Mouse (Mus musculus) liver, embryonic 14.5 days (tissue): Measurements from ENCODE around the gene Rasgrf1. TPM values are rescaled to one million over a fixed set of nuclear protein-coding genes. Genes with fewer than 3 reads are reported as not detected.

ENCODE experiments used
- ATAC-seq: fragments of 200-750 bp; cut with Nextera tagmentation; 2 replicates; pipeline ENCODE4 v1.8.0; 2017; ENCODE audit warnings: moderate number of reproducible peaks, mild to moderate bottlenecking, moderate library complexity; ENCODE audit not compliant: insufficient read depth
- DNase-seq, 3 experiments: peaks; one replicate each; pipeline ENCODE4 v3.0.0-alpha.2; 2012 to 2013; ENCODE audit warnings: low read depth in 3 of 3, low spot score in 3 of 3
- H3K27ac ChIP-seq: fragments of 300-500 bp; sonication (generic); 2 replicates; pipeline ENCODE4 v1.5.1; 2014; ENCODE audit warnings: moderate library complexity, mild to moderate bottlenecking, control low read depth, inconsistent platforms
- H3K27me3 ChIP-seq: fragments of 300-500 bp; sonication (generic); 2 replicates; pipeline ENCODE4 v1.6.1; 2014; ENCODE audit warnings: mild to moderate bottlenecking, low read length, moderate library complexity; ENCODE audit not compliant: control insufficient read depth, insufficient read depth
- H3K36me3 ChIP-seq: fragments of 300-500 bp; sonication (generic); replicated peaks from 2 replicates; pipeline ENCODE4 v1.6.1; 2014; ENCODE audit warnings: low read depth; ENCODE audit not compliant: control insufficient read depth, insufficient read depth
- H3K4me1 ChIP-seq, 2 experiments: fragments of 200-500 bp in 1 of 2; fragments of 300-500 bp in 1 of 2; sonication (generic) in 1 of 2; replicated peaks; 2 replicates each; pipeline ENCODE4 v1.6.1; 2012 to 2014; ENCODE audit warnings: antibody characterized with exemption in 1 of 2, inconsistent platforms in 1 of 2, low read length in 1 of 2; ENCODE audit not compliant: control insufficient read depth in 2 of 2, insufficient read depth in 2 of 2
- H3K4me2 ChIP-seq: fragments of 300-500 bp; sonication (generic); 2 replicates; pipeline ENCODE4 v1.6.1; 2014; ENCODE audit warnings: low read depth, mild to moderate bottlenecking, control low read depth, moderate library complexity
- H3K4me3 ChIP-seq, 2 experiments: fragments of 200-500 bp in 1 of 2; fragments of 300-500 bp in 1 of 2; sonication (generic) in 1 of 2; 2 replicates each; pipeline ENCODE4 v1.5.1; 2012 to 2014; ENCODE audit warnings: low read depth in 2 of 2, low read length in 2 of 2, mild to moderate bottlenecking in 2 of 2, control low read depth in 1 of 2, inconsistent platforms in 1 of 2, moderate library complexity in 1 of 2; ENCODE audit not compliant: insufficient read depth in 1 of 2
- H3K9ac ChIP-seq: fragments of 300-500 bp; sonication (generic); replicated peaks from 2 replicates; pipeline ENCODE4 v1.6.1; 2014; ENCODE audit warnings: mild to moderate bottlenecking, control low read depth, moderate library complexity
- H3K9me3 ChIP-seq: fragments of 300-500 bp; sonication (generic); 2 replicates; pipeline ENCODE4 v1.6.1; 2016; ENCODE audit warnings: low read length, mixed read lengths; ENCODE audit not compliant: control insufficient read depth
- CTCF ChIP-seq: IDR thresholded peaks from 2 replicates; pipeline ENCODE4 v1.5.1; 2016; ENCODE audit warnings: antibody characterized with exemption, low read depth, control low read depth
- EP300 ChIP-seq: IDR thresholded peaks from 2 replicates; pipeline ENCODE4 v1.6.1; 2016; ENCODE audit warnings: antibody characterized with exemption, low read depth
- WGBS: fragments of 180-500 bp; shearing (Covaris S2); extraction: QIAGEN DNeasy Blood & Tissue Kit; methylation state at CpG from one replicate; pipeline ENCODE4 v1.1.7; 2014; ENCODE audit not compliant: insufficient replicate concordance; 5-methylcytosine and 5-hydroxymethylcytosine counted together
- polyA plus RNA-seq, 2 experiments: library from polyadenylated mRNA; depleted of rRNA in 1 of 2; stranded (reverse) in 1 of 2; unstranded in 1 of 2; fragments of >200 nt; fragmentation: Nextera tagmentation in 1 of 2; extraction: Ambion mirVana in 1 of 2; gene quantifications; 2 replicates each; pipeline versions ENCODE4 v1.2.1 to v1.2.3; 2012 to 2014

Gene Rasgrf1
- polyA plus RNA-seq, 2 experiments = 0.01 TPM; not detected in 1

DNA sequence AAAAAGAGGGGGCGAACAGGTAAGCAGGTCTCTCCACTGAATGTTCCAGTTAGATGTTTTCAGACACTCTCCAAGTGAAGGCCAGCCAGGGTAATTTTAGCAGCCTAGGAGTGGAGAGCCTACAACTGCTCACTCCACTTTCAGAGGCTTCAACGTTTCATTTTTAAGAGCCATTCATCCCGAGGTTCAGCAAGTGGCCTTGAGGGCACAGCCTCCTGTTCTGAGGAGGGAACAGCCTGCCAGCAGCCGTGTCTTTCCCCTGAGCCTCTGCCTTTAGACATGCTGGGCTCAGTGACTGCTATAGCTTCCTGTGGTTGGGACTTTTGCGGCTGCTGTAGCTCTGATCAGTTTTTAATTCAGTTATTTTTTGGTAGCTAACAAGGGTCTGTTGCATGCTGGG lies 38.9 kb downstream of the Rasgrf1 start:
- WGBS = 48% methylated on average over 5 of the region's 5 CpGs

GRCm38 (mm10) chr9:89953596-89954215 lies 44.0 kb downstream of the Rasgrf1 start:
- 70% methylated on average over 22 of the region's 22 CpGs for WGBS
- Histone ChIP-seq H3K4me2 (no peak overlapping the region), H3K9me3 (no peaks in the 10 kb centered on the region), H3K9ac (no peak overlapping the region), H3K4me3 (no peak overlapping the region), H3K27ac (no peak overlapping the region), H3K36me3 (no peaks in the 10 kb centered on the region), H3K4me1 (no peaks in the 10 kb centered on the region), H3K27me3 (no peaks in the 10 kb centered on the region)
- ATAC-seq (no peak), DNase-seq (no peak)
- TF ChIP-seq CTCF (no peak), EP300 (no peak)

More for the DNA sequence above, 38.9 kb downstream of the Rasgrf1 start:
- H3K9ac ChIP-seq = no peak overlapping the region
- DNase-seq (no peak), ATAC-seq (no peak)
- no peaks in the 10 kb centered on the region for H3K9me3 ChIP-seq
- H3K36me3 ChIP-seq = no peaks in the 10 kb centered on the region
- no peak overlapping the region for H3K4me2 ChIP-seq
- H3K4me1 ChIP-seq = no peaks in the 10 kb centered on the region
- no peak overlapping the region for H3K27ac ChIP-seq
- no peak overlapping the region for H3K4me3 ChIP-seq
- no peaks in the 10 kb centered on the region for H3K27me3 ChIP-seq
- TF ChIP-seq EP300 (no peak), CTCF (no peak)

GRCm38 (mm10) chr9:89954860-89955479 lies 45.3 kb downstream of the Rasgrf1 start:
- ATAC-seq (no peak), DNase-seq (no peak)
- no peak overlapping the region for H3K4me3 ChIP-seq
- H3K27ac ChIP-seq = no peak overlapping the region
- no peaks in the 10 kb centered on the region for H3K36me3 ChIP-seq
- H3K9ac ChIP-seq = no peak overlapping the region
- H3K4me2 ChIP-seq = no peak overlapping the region
- H3K4me1 ChIP-seq = no peaks in the 10 kb centered on the region
- no peaks in the 10 kb centered on the region for H3K27me3 ChIP-seq
- H3K9me3 ChIP-seq = no peaks in the 10 kb centered on the region
- TF ChIP-seq EP300 (no peak), CTCF (no peak)
- 33% methylated on average over 8 of the region's 8 CpGs for WGBS

GRCm38 (mm10) chr9:89958959-89959358 lies 49.3 kb downstream of the Rasgrf1 start:
- TF ChIP-seq CTCF = no peak
- no peak for TF ChIP-seq EP300

GRCm38 (mm10) chr9:89964091-89964490 lies 54.4 kb downstream of the Rasgrf1 start:
- no peaks in the 10 kb centered on the region for H3K9me3 ChIP-seq
- no peak overlapping the region for H3K4me3 ChIP-seq
- H3K27ac ChIP-seq = no peak overlapping the region
- no peaks in the 10 kb centered on the region for H3K27me3 ChIP-seq
- DNase-seq = no peak
- TF ChIP-seq EP300 = no peak
- no peak for TF ChIP-seq CTCF
- no peak overlapping the region for H3K9ac ChIP-seq
- H3K4me2 ChIP-seq = no peak overlapping the region
- H3K4me1 ChIP-seq = no peaks in the 10 kb centered on the region
- no peak for ATAC-seq
- H3K36me3 ChIP-seq = no peaks in the 10 kb centered on the region
- WGBS = 59% methylated on average over 4 of the region's 4 CpGs

More at GRCm38 (mm10) chr9:89958959-89959358, 49.3 kb downstream of the Rasgrf1 start:
- Histone ChIP-seq H3K27me3 (no peaks in the 10 kb centered on the region), H3K36me3 (no peaks in the 10 kb centered on the region), H3K4me3 (no peak overlapping the region), H3K4me1 (no peaks in the 10 kb centered on the region), H3K4me2 (no peak overlapping the region), H3K9me3 (no peaks in the 10 kb centered on the region), H3K9ac (no peak overlapping the region), H3K27ac (no peak overlapping the region)
- WGBS = 54% methylated on average over 2 of the region's 2 CpGs
- ATAC-seq = no peak
- DNase-seq = no peak
